ENCODE assay signal across 19 mouse cellular contexts in the genomic region with DNA sequence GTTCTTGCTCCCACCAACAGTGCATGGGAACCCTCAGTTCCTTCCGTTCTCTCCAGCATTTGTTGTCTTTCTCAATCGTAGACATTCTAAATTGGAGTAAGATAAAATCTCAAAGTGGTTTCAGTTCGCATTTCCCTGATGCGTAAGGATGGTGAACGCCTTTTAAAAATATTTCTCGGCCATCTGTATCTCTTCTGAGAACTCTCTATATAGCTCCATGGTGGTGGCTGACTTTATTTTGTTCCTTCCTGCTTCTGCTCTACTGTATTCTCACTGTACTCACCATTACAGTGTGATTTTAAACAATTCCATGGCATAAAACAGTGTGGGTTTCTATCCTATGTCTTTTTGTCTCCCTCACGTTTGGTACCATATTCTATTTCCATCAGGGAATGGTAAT. TPM values are rescaled to one million over a fixed set of nuclear protein-coding genes. Genes with fewer than 3 reads are reported as not detected.
"Had no signal": no experiment of that assay in that cellular context is flagged by ENCODE, and none has a peak within 500 bp of the region (broad histone marks: within the 10 kb centered on the region; RNA-seq: fewer than 3 reads in every experiment).

No protein-coding gene starts in this region.

- DNase-seq: lung, adult 18-20 months; lung, embryonic 14.5 days; lung, postnatal 10 days; lung, postnatal 4 days; right cerebral cortex, adult 18-20 months; right cerebral cortex, postnatal 25 days; right cerebral cortex, postnatal 4 days; spleen, adult 18-20 months; thymus, adult 2 months; thymus, postnatal 25 days; thymus, postnatal 4 days had no signal

- H3K4me3 ChIP-seq: midbrain, embryonic 10.5 days; midbrain, embryonic 12.5 days; myocyte; neural tube, embryonic 13.5 days; neural tube, embryonic 15.5 days had no signal

- H3K27ac ChIP-seq: midbrain, embryonic 10.5 days; midbrain, embryonic 12.5 days; neural tube, embryonic 13.5 days; neural tube, embryonic 15.5 days had no signal

- ATAC-seq: midbrain, embryonic 16.5 days had no signal

RNA-seq across cellular contexts. Expression of a gene that starts 26.3 kb away (rescaled TPM):
- total RNA-seq: megakaryocyte, adult 5-6 weeks; megakaryocyte-erythroid progenitor cell, adult 5-6 weeks had no signal
